Mouse (Mus musculus): ENCODE results near the gene Prdm11. TPM values are rescaled to one million over a fixed set of nuclear protein-coding genes. Genes with fewer than 3 reads are reported as not detected.

Prdm11 gene
- total RNA-seq, 2 experiments from 2014 or later: 0.57 to 1.1 TPM

- intact Hi-C loops (cut with DNase I): no loop called here
- DNase-seq: no peak
Observed at GRCm38 (mm10) chr2:92973646-92974045, 72.3 kb downstream of the Prdm11 start.

GRCm38 (mm10) chr2:92972071-92972470, 73.9 kb downstream of the Prdm11 start:
- intact Hi-C loops (cut with DNase I): no loop called here
- no peak for DNase-seq

GRCm38 (mm10) chr2:92971536-92971935, 74.4 kb downstream of the Prdm11 start:
- DNase-seq: no peak
- intact Hi-C loops (cut with DNase I): no loop called here

- DNase-seq: no peak
- intact Hi-C loops (cut with DNase I): no loop called here
Observed at GRCm38 (mm10) chr2:92971069-92971468, 74.9 kb downstream of the Prdm11 start.

- intact Hi-C loops (cut with DNase I): loop anchor here (2.0 kb wide), 1 partner anchor 95 kb away; no protein-coding TSS in a partner anchor
Observed at GRCm38 (mm10) chr2:92967839-92968166, 78.2 kb downstream of the Prdm11 start.

GRCm38 (mm10) chr2:92967032-92967838, 78.7 kb downstream of the Prdm11 start:
- intact Hi-C loops (cut with DNase I): loop anchor here (2.0 kb wide), 1 partner anchor 96 kb away; no protein-coding TSS in a partner anchor
- DNase-seq: no peak

More at GRCm38 (mm10) chr2:92967839-92968166, 78.2 kb downstream of the Prdm11 start:
- DNase-seq: no peak

- no peak for DNase-seq
- intact Hi-C loops (cut with DNase I): loop anchor here (2.0 kb wide), 1 partner anchor 97 kb away; no protein-coding TSS in a partner anchor
Observed at GRCm38 (mm10) chr2:92966257-92966656, 79.7 kb downstream of the Prdm11 start.

- no peak for DNase-seq
- intact Hi-C loops (cut with DNase I): no loop called here
Observed at GRCm38 (mm10) chr2:92964345-92964744, 81.6 kb downstream of the Prdm11 start.

GRCm38 (mm10) chr2:92958640-92959039, 87.3 kb downstream of the Prdm11 start:
- no peak for DNase-seq
- intact Hi-C loops (cut with DNase I): no loop called here

- DNase-seq: no peak
- intact Hi-C loops (cut with DNase I): no loop called here
Observed at GRCm38 (mm10) chr2:92956943-92957342, 89.0 kb downstream of the Prdm11 start.

GRCm38 (mm10) chr2:92954404-92955114, 91.4 kb downstream of the Prdm11 start:
- DNase-seq: peak; percentile 44 to 51
- intact Hi-C loops (cut with DNase I): loop anchor here (2.0 to 5.0 kb wide), 2 partner anchors 44 to 52 kb away; no protein-coding TSS in a partner anchor

GRCm38 (mm10) chr2:92953450-92953849, 92.5 kb downstream of the Prdm11 start:
- no peak for DNase-seq
- intact Hi-C loops (cut with DNase I): loop anchor here (5.0 kb wide), 1 partner anchor 51 kb away; no protein-coding TSS in a partner anchor

- intact Hi-C loops (cut with DNase I): no loop called here
- no peak for DNase-seq
Observed at GRCm38 (mm10) chr2:92949518-92949917, 96.4 kb downstream of the Prdm11 start.

GRCm38 (mm10) chr2:92948699-92949300, 97.2 kb downstream of the Prdm11 start:
- intact Hi-C loops (cut with DNase I): no loop called here
- no peak for DNase-seq

- peak; percentile 43 to 50 for DNase-seq
- intact Hi-C loops (cut with DNase I): no loop called here
Observed at GRCm38 (mm10) chr2:92947981-92948698, 97.8 kb downstream of the Prdm11 start.

- intact Hi-C loops (cut with DNase I): no loop called here
- DNase-seq: no peak
Observed at GRCm38 (mm10) chr2:92945824-92946598, 100.0 kb downstream of the Prdm11 start.

- intact Hi-C loops (cut with DNase I): no loop called here
- DNase-seq: no peak
Observed at GRCm38 (mm10) chr2:92945125-92945746, 100.7 kb downstream of the Prdm11 start.

- intact Hi-C loops (cut with DNase I): no loop called here
- DNase-seq: no peak
Observed at GRCm38 (mm10) chr2:92944356-92944755, 101.6 kb downstream of the Prdm11 start.

- DNase-seq: no peak
- intact Hi-C loops (cut with DNase I): no loop called here
Observed at GRCm38 (mm10) chr2:92943406-92943805, 102.6 kb downstream of the Prdm11 start.
